Mouse (Mus musculus) 416B (cell line): ENCODE data around the gene Urgcp.
"Not testable (repeated sequence)": the region's sequence is repeated elsewhere in the genome, so short reads cannot be mapped to it uniquely, and the experiment has no call there.

Experiments
- DNase-seq: peaks from one replicate; pipeline ENCODE4 v3.0.0; 2011; ENCODE audit warnings: low read depth

Urgcp gene

DNA sequence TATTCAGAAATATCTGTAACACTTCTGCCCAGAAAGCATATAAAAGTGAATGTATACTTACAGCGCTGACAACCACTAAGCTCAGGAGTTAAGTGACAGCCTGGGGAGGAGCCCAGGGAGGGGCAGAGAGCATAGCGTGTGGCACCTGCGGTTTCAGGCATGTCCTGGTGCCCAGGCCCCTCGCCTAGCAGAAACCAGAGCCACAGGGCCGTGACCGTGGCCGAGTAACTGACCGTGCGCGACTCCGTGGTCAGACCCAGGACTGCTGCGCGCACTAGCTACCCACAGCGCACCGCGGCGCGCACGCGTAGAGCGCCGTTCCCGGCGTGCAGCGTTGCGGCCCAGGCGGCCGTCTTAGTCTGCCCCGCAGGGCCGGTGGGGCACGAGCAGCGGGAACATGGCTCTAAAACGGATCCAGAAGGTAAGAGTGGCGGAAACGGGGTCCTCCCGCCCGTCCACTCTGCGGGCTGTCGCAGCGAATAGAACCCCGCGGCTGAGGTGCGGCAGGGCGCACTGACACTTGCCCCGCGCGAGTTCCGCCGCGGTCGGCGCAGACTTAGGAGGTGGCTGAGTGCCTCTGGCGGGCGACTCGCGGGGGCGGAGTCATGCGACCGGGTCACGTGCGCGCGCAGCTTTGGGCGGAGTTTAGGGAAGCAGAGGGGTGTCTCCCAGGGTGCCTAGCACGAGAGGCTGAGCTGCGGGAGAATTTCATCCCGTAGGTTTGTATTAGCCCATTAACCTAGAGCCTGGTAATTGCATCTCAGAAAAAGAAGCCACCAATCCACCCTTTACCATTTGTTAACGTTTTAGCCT is at the start of gene Urgcp:
Gene Urgcp (minus strand): TSS at position 557 of the 813 bp plus-strand sequence.
- peak; percentile 98 for DNase-seq

DNA sequence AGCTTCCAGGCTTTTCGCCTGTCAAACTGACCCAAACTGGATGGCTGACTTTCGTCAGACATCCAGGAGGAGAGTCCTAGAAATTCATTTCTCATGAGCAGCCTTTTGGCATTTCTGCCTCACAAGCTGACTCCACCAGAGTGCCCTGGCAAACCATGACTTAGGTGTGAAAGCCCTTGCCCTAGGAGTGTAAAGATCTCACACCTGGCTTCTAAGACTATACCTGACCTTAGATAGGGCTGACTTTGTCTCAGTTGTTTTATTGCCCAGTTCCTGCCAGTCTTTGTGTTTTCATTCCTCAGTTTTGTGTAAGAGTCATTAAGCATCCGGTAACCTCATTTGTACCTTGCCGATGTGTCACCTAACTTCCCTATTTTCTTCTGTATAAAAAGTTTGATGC is 47.3 kb upstream of the Urgcp start:
- DNase-seq = not testable (repeated sequence)

GRCm38 (mm10) chr11:5807956-5808355 is 45.8 kb upstream of the Urgcp start:
- no peak for DNase-seq

- no peak for DNase-seq
These were observed 43.5 kb upstream of the Urgcp start for GRCm38 (mm10) chr11:5805711-5806110.

DNA sequence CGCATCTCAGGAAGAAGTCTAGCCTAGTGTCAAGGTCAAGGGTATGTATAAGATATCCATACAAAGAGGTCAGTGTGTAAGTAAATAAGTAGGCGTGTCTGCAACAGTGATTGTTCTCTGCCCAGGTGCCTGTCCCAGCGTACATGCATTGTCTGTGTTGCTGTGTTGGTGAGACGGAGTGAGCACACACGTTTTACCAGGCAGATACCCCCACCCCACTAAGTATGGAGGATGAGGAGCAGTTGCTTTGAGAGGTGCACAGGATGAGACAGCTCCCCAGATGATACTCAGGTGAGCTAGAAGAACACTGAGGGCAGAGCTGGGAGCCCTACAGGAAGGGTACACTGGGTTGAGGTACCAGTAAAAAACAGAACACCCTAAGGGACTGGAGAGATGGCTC is 42.0 kb upstream of the Urgcp start:
- no peak for DNase-seq

DNA sequence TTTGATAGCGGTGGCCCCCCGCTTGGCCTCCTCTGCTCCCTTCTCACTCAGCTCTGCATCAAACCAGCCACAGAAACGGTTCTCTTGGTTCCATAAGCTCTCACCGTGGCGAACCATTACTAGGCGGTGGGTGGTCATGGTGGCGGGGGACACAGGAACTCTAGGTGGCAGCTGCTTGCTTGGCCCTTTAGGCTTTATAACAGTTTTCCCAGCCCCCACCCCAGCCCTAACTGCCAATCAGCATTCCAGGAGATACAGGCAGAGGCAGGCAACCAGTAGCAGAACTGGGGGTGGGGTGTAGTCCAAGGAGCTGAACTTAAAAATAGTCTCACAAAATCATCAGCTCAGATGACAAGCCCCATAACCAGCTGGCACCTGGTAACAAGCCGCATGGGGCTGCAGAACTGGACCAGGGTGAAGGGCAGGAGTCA is 41.4 kb upstream of the Urgcp start, which contains the start of gene Pgam2:
Gene Pgam2 (minus strand): TSS at position 183 of the 431 bp plus-strand sequence.
- no peak for DNase-seq

DNA sequence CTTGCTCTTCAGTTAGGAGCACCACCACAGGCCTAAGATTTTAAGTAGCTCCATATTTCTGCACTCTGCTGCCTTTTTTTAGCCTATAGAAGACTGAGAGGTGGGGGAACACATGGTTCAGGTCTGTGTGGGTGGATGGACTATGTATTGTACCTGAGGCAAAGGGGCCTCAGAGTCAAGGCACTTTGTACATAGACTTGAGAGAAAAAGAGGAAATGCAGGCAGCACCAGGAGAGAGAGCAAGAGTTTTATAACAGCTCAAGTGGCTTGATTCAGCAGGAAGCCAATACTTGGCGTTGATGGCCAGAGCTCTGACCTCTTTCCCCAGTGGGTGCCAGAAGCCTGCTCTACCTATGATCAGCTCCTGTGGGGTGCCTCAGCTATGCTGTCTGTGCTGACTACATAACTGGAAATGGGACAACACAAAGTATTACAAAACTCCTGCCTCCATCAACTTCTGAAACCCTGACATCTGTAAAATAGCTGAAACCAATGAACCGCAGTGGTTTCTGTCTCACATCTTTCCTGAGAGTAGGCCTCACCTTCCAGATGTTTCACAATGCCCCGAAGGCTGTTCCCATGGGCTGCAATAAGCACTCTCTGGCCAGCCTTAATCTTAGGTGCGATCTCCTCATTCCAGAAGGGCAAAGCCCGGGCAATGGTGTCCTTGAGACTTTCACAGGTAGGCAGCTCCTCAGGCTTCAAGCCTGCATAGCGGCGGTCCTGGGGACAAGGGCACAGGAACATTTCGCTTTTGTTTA is 40.5 kb upstream of the Urgcp start:
- DNase-seq = peak; percentile 37

- DNase-seq = no peak
These were observed 39.8 kb upstream of the Urgcp start for GRCm38 (mm10) chr11:5802005-5802404.

GRCm38 (mm10) chr11:5801511-5801910 is 39.3 kb upstream of the Urgcp start:
- DNase-seq = no peak

DNA sequence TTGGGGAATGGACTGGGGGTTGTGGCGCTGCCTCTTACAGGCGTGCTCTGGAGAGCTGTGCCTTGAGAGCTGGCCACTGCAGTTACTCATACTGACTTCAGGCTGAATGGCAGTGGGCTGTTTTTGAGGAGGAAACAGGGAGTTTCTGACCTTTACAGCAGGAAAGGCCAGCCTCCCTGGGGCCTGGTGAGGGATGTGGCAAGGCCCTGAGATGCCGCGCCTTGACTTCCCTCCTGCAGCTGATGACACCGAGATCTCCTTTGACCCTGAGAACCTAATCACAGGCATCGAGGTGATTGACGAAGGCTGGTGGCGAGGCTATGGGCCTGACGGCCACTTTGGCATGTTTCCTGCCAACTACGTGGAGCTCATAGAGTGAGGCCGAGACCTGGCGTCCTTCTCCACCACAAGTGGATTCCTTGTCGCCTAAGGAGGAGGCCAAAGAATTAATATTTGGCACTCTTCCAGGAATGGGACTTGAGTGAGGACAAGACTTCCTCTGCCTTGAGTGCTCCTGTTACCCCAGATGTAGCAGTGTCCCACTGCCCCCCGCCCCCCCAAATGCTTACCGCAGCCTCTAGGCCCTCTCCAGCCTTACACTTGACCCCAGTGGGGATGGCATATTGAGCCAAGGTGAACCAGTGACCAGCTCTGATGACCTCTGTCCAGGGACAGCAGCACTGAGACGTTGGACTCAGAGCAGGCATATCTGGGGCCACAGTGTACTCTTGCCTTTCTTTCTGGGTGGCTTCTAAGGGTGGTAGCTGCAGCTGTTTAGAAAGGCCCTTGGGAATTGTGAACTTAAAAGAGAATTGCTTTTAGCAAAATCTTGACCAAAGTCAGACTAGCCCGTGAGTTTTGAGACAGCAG is 37.7 kb upstream of the Urgcp start:
- no peak for DNase-seq

DNA sequence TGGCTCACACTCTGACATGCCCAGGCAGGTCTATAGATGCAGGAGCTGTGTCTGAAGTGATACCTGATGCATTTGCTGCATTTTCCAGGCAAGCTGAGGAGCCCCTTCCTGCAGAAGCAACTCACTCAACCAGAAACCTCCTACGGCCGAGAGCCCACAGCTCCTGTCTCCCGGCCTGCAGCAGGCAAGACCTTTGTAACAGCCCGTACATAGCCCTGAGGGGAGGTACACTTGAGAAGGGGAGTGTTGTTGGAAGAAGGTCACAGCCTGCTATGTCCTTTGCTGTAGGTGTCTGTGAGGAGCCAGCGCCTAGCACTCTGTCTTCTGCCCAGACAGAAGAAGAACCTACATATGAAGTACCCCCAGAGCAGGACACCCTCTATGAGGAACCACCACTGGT is 35.8 kb upstream of the Urgcp start:
- DNase-seq = no peak

DNA sequence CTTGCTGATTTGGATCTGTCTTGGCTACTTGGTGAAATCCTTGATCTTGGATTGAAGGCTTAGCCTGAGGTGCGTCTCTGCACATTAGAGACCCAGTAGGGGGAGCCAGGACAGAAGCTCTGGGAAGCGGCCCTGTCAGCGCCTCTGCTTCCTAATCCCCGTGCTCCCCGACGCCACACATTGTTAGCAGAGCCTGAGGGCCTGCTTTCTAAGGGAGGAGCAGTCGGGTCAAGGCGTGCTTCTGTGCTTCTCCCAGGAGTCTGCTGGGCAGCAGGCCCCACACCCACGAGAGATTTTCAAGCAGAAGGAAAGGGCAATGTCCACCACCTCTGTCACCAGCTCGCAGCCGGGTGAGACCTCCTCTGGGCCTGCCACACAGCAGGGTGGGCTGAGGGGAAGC is 35.2 kb upstream of the Urgcp start:
- DNase-seq = no peak

- no peak for DNase-seq
These were observed 34.8 kb upstream of the Urgcp start for GRCm38 (mm10) chr11:5796939-5797338.

DNA sequence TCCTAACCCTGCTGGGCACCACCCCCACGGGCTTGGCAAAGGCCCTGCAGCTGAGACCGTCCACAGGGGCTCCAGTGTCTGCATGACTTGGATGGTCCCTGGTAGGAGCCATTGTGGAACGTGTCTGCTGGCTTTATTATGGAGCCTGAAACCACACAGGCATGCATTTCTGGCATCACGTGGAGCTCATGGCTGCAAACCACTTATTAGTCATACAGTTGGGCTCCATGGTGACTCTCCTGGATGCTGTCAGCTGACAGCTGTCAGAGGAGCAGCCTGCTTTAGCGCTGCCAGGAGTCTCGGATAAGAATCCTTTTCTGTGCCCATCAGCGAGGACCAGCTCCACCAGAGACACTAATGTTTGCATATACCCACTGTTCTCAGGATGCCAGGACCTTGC is 33.5 kb upstream of the Urgcp start:
- no peak for DNase-seq

- DNase-seq = no peak
These were observed 33.1 kb upstream of the Urgcp start for GRCm38 (mm10) chr11:5795290-5795689.

GRCm38 (mm10) chr11:5790431-5790830 is 28.3 kb upstream of the Urgcp start:
- no peak for DNase-seq

DNA sequence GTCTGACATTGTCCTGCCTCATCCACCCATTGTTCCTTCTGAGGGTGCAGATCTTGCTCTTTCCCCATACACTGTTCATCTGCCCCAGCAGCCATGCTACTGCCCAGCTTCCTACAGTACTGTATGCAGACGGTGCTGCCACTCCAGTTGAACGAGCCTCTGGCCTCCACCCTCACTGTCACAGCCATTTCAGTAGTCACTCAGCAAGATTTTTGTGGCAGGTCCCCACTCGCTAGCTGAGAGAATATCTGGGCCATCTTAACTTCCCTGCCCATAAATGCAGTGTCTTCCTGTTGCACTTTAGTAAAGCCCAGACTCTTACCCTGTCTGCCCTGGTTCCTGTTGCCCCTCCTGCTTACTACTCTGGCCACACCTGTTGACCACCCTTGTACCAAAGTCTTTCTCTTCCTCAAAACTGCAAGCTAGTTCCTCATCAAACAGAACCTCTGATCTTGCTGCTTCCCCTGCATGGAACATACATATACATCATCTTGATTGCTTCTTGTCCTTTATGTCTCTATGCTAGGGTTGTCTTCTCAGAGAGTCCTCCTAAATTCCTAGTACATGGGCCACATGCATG is 27.7 kb upstream of the Urgcp start:
- peak; percentile 24 for DNase-seq

DNA sequence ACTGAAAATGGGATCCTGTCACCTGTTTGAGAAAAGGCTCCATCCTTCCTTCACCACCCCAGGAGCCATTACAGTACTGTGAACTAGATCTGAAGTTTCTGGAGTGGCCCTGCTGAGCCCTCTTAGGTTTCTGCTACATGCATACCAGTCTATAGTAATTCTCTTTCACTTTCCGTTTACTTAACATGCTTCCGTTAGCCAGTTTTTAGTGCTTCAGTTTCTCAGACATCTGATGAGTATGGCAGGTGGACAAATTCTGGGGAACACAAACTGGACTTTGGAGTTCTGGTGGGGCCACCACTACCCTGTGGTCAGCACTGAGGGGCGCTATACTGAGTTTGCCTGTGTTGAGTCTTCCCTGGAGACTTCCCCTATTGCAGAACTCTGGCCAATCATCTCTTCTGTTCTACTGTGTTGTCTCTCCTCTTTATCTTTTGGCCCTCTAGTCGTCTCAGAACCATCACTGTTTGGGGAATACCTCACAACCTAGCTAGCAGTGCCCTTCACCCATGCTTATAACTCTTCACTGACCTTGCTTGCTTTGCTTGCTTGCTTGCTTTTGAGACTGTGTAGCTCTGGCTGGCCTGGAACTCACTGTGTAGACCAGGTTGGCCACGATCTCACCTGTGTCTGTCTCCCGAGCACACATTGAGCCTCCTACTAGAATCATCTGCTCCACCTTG is 27.0 kb upstream of the Urgcp start:
- peak; percentile 79 for DNase-seq

- peak; percentile 97 for DNase-seq
These were observed 26.2 kb upstream of the Urgcp start, which contains the start of gene Dbnl for GRCm38 (mm10) chr11:5788056-5789014. Dbnl (plus strand) TSS chr11:5788488.

- no peak for DNase-seq
These were observed 25.5 kb upstream of the Urgcp start for GRCm38 (mm10) chr11:5787671-5788055.
